In the genomic region with DNA sequence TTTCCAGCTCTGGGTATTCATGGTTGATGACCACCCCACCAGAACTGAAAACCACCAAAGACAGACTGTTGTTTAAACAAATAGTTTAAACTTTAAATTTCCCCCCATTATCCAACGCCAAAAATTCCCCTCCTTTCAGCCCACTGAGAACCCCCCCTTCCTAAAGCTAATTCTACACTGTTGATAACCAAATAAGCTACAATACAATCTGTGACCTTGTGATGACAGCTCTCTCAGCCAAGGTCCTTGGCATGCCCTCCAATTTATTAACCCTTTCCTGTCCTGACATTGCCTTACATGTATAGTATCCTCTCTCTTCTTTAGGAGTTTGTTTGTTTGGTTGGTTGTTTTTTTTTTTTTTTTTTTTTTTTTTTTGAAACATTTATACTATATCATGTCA, we compare ENCODE assay signal across 18 mouse cellular contexts.
DNase-seq lines count a peak whose midpoint lies in the region; ATAC-seq and TF ChIP-seq lines count a peak whose summit lies in the region.
"Had no signal": no experiment of that assay in that cellular context is flagged by ENCODE, and none has a peak within 500 bp of the region (broad histone marks: within the 10 kb centered on the region; RNA-seq: fewer than 3 reads in every experiment).

No protein-coding gene starts in this region.

- H3K36me3 ChIP-seq in heart, embryonic 12.5 days, result no peaks in the 10 kb centered on the region
- H3K36me3 ChIP-seq in heart, embryonic 16.5 days (ENCODE audit: control insufficient read depth, insufficient read depth), result no peaks in the 10 kb centered on the region
- no peaks in the 10 kb centered on the region for H3K36me3 ChIP-seq in heart, embryonic 11.5 days (ENCODE audit: control insufficient read depth, insufficient read depth, low read length)
- no peaks in the 10 kb centered on the region for H3K36me3 ChIP-seq in lung, embryonic 14.5 days (ENCODE audit: insufficient read depth)
- H3K36me3 ChIP-seq: embryonic facial prominence, embryonic 10.5 days; hindbrain, embryonic 15.5 days; kidney, embryonic 15.5 days had no signal

- no peak overlapping the region for H3K27ac ChIP-seq in heart, embryonic 12.5 days (ENCODE audit: poor library complexity, severe bottlenecking)
- 0 out of 2 replicates have a peak overlapping the region, but pooled peaks have one; percentile 22 for H3K27ac ChIP-seq in heart, embryonic 16.5 days (ENCODE audit: low read length)
- H3K27ac ChIP-seq in heart, embryonic 11.5 days (ENCODE audit: low read depth, low read length), result no peak overlapping the region
- H3K27ac ChIP-seq in lung, embryonic 14.5 days (ENCODE audit: low read depth), result no peak overlapping the region
- H3K27ac ChIP-seq: embryonic facial prominence, embryonic 10.5 days; heart, adult 2 months; hindbrain, embryonic 15.5 days; kidney, embryonic 15.5 days had no signal

- WGBS in heart, embryonic 12.5 days, result 11% methylated on average over 1 of the region's 1 CpGs
- WGBS in heart, embryonic 16.5 days, result 6% methylated on average over 1 of the region's 1 CpGs
- 21% methylated on average over 1 of the region's 1 CpGs for WGBS in heart, embryonic 11.5 days (ENCODE audit: insufficient replicate concordance)
- 26% methylated on average over 1 of the region's 1 CpGs for WGBS in lung, embryonic 14.5 days
- 14% methylated on average over 1 of the region's 1 CpGs for WGBS in lung, adult 2 months

- DNase-seq in heart, adult 8-10 months (ENCODE audit: low spot score), result no peak
- peak; percentile 41 for DNase-seq in lung, embryonic 14.5 days
- DNase-seq in lung, adult 2 months, result no peak
- DNase-seq: adrenal gland, adult 2 months; adrenal gland, postnatal 25 days; cerebellum, adult 2 months; cerebellum, postnatal 25 days; gastrocnemius, postnatal 36 days; heart, adult 2 months; kidney, adult 2 months had no signal

- no peak for TF ChIP-seq CTCF in lung, embryonic 14.5 days (IDR thresholded peaks at IDR 0.05; ENCODE audit: low read depth)
- no peak for TF ChIP-seq CTCF in lung, adult 2 months (IDR thresholded peaks at IDR 0.05; ENCODE audit: insufficient read depth, low read length)

- H3K4me2 ChIP-seq in heart, embryonic 12.5 days, result 0 out of 2 replicates have a peak overlapping the region, but pooled peaks have one; percentile 10
- peak overlapping the region; percentile 12; the same call in 1 of the 2 replicates for H3K4me2 ChIP-seq in heart, embryonic 16.5 days (ENCODE audit: low read depth, low read length)
- no peak overlapping the region for H3K4me2 ChIP-seq in heart, embryonic 11.5 days
- H3K4me2 ChIP-seq in lung, embryonic 14.5 days, result no peak overlapping the region
- H3K4me2 ChIP-seq: hindbrain, embryonic 15.5 days; kidney, embryonic 15.5 days had no signal

- H3K9ac ChIP-seq in heart, embryonic 12.5 days, result no peak overlapping the region
- H3K9ac ChIP-seq in heart, embryonic 16.5 days (ENCODE audit: low read length), result no peak overlapping the region
- no peak overlapping the region for H3K9ac ChIP-seq in heart, embryonic 11.5 days (ENCODE audit: low read depth, low read length)
- H3K9ac ChIP-seq in lung, embryonic 14.5 days, result no peak overlapping the region
- H3K9ac ChIP-seq: hindbrain, embryonic 15.5 days; kidney, embryonic 15.5 days had no signal

- no peaks in the 10 kb centered on the region for H3K9me3 ChIP-seq in heart, embryonic 12.5 days (replicated peaks)
- H3K9me3 ChIP-seq in heart, embryonic 16.5 days (replicated peaks; ENCODE audit: control insufficient read depth, low read length), result no peaks in the 10 kb centered on the region
- no peaks in the 10 kb centered on the region for H3K9me3 ChIP-seq in heart, embryonic 11.5 days (replicated peaks; ENCODE audit: control insufficient read depth, low read length)
- H3K9me3 ChIP-seq in lung, embryonic 14.5 days (ENCODE audit: low read depth, low read length), result no peaks in the 10 kb centered on the region
- H3K9me3 ChIP-seq: embryonic facial prominence, embryonic 10.5 days; hindbrain, embryonic 15.5 days; kidney, embryonic 15.5 days had no signal

- no peaks in the 10 kb centered on the region for H3K27me3 ChIP-seq in heart, embryonic 12.5 days (replicated peaks)
- H3K27me3 ChIP-seq in heart, embryonic 16.5 days (ENCODE audit: control insufficient read depth, insufficient read depth, low read length), result no peaks in the 10 kb centered on the region
- no peaks in the 10 kb centered on the region for H3K27me3 ChIP-seq in heart, embryonic 11.5 days (ENCODE audit: control insufficient read depth, insufficient read depth, low read length)
- H3K27me3 ChIP-seq in lung, embryonic 14.5 days (ENCODE audit: insufficient read depth, low read length), result no peaks in the 10 kb centered on the region
- H3K27me3 ChIP-seq: hindbrain, embryonic 15.5 days; kidney, embryonic 15.5 days had no signal

- ATAC-seq in heart, embryonic 12.5 days (ENCODE audit: insufficient number of reproducible peaks, low FRiP score), result no peak
- ATAC-seq in heart, embryonic 16.5 days (replicated peaks; ENCODE audit: extremely low read depth, insufficient read depth, low FRiP score), result peak; percentile 79
- no peak for ATAC-seq in heart, embryonic 11.5 days (replicated peaks; ENCODE audit: insufficient number of reproducible peaks, low FRiP score, low TSS enrichment)
- peak; percentile 58; the same call in 1 of the 2 replicates for ATAC-seq in lung, embryonic 14.5 days (ENCODE audit: insufficient read depth)
- ATAC-seq: forebrain, embryonic 14.5 days; intestine, embryonic 16.5 days had no signal

- TF ChIP-seq POLR2A in lung, adult 2 months (IDR thresholded peaks at IDR 0.05; ENCODE audit: borderline replicate concordance, extremely low read depth, low read depth, low read length), result no peak

- no peak overlapping the region for H3K4me3 ChIP-seq in heart, embryonic 12.5 days
- no peak overlapping the region for H3K4me3 ChIP-seq in heart, embryonic 16.5 days (ENCODE audit: low read length)
- H3K4me3 ChIP-seq in heart, embryonic 11.5 days (ENCODE audit: low read depth, low read length), result no peak overlapping the region
- no peak overlapping the region for H3K4me3 ChIP-seq in lung, embryonic 14.5 days (ENCODE audit: low read depth, low read length)
- H3K4me3 ChIP-seq in lung, adult 2 months (replicated peaks; ENCODE audit: extremely low read depth, low read depth, low read length), result no peak overlapping the region
- H3K4me3 ChIP-seq: embryonic facial prominence, embryonic 10.5 days; heart, adult 2 months; hindbrain, embryonic 15.5 days; kidney, embryonic 15.5 days had no signal

- peaks cover 5% of the 10 kb centered on the region; the same call in 1 of the 2 replicates for H3K4me1 ChIP-seq in heart, embryonic 12.5 days (replicated peaks)
- peaks cover 3% of the 10 kb centered on the region; the same call in 1 of the 2 replicates for H3K4me1 ChIP-seq in heart, embryonic 16.5 days (ENCODE audit: control insufficient read depth, insufficient read depth, low read length)
- H3K4me1 ChIP-seq in heart, embryonic 11.5 days (ENCODE audit: control insufficient read depth, insufficient read depth, low read length), result no peaks in the 10 kb centered on the region
- H3K4me1 ChIP-seq in lung, embryonic 14.5 days (ENCODE audit: insufficient read depth), result no peaks in the 10 kb centered on the region
- no peaks in the 10 kb centered on the region for H3K4me1 ChIP-seq in lung, adult 2 months (ENCODE audit: control insufficient read depth, insufficient read depth, low read length)
- H3K4me1 ChIP-seq: embryonic facial prominence, embryonic 10.5 days; hindbrain, embryonic 15.5 days; kidney, embryonic 15.5 days had no signal

Comparison
In these comparisons a context has a peak if more than half of its experiments do, and no peak if none do; other contexts are left out.
1. ATAC-seq: peak in heart, embryonic 16.5 days (single experiment) and lung, embryonic 14.5 days (single experiment); none in heart, embryonic 12.5 days (single experiment) and heart, embryonic 11.5 days (single experiment).
2. H3K4me2 ChIP-seq: peak in heart, embryonic 12.5 days (single experiment) and heart, embryonic 16.5 days (single experiment); none in heart, embryonic 11.5 days (single experiment) and lung, embryonic 14.5 days (single experiment).